Mouse (Mus musculus) cerebellum, postnatal 4 days (tissue): ENCODE results near the gene Fars2.

Experiments
- DNase-seq, 2 experiments: peaks; one replicate each; pipeline ENCODE4 v3.0.0; 2022; ENCODE audit warnings: low spot score in 2 of 2, mixed read lengths in 1 of 2

Gene Fars2

GRCm38 (mm10) chr13:36117143-36118014, at the start of gene Fars2, which contains the start of gene Lyrm4:
Fars2 (plus strand) TSS chr13:36117412.
Lyrm4 (minus strand) TSS chr13:36117526.
- peak; percentile 89 to 92 for DNase-seq

GRCm38 (mm10) chr13:36074484-36074883, 42.7 kb upstream of the Fars2 start:
- no peak for DNase-seq

- DNase-seq, result no peak
Measured at GRCm38 (mm10) chr13:36081591-36081990, 35.6 kb upstream of the Fars2 start.

- no peak for DNase-seq
Measured at GRCm38 (mm10) chr13:36084701-36085100, 32.5 kb upstream of the Fars2 start.

GRCm38 (mm10) chr13:36085971-36086370, 31.2 kb upstream of the Fars2 start:
- no peak for DNase-seq

GRCm38 (mm10) chr13:36086608-36087391, 30.4 kb upstream of the Fars2 start:
- DNase-seq, result no peak

GRCm38 (mm10) chr13:36087427-36087826, 29.8 kb upstream of the Fars2 start:
- DNase-seq, result no peak

GRCm38 (mm10) chr13:36088168-36088567, 29.0 kb upstream of the Fars2 start:
- no peak for DNase-seq

GRCm38 (mm10) chr13:36096684-36097383, 20.4 kb upstream of the Fars2 start:
- DNase-seq, result no peak

GRCm38 (mm10) chr13:36105591-36105990, 11.6 kb upstream of the Fars2 start:
- DNase-seq, result no peak

- DNase-seq, result no peak
Measured at GRCm38 (mm10) chr13:36108528-36108927, 8.7 kb upstream of the Fars2 start.

- no peak for DNase-seq
Measured at GRCm38 (mm10) chr13:36111331-36111730, 5.9 kb upstream of the Fars2 start.

GRCm38 (mm10) chr13:36113181-36113580, 4.0 kb upstream of the Fars2 start:
- no peak for DNase-seq

- peak; percentile 21 to 30 for DNase-seq
Measured at GRCm38 (mm10) chr13:36116520-36117142, 581 bp upstream of the Fars2 start.

- no peak for DNase-seq
Measured at GRCm38 (mm10) chr13:36119684-36120083, 2.5 kb downstream of the Fars2 start.

- DNase-seq, result no peak
Measured at GRCm38 (mm10) chr13:36120606-36121005, 3.4 kb downstream of the Fars2 start.

- DNase-seq, result peak in 1 of 2 experiments; percentile 52
Measured at GRCm38 (mm10) chr13:36129360-36130054, 12.3 kb downstream of the Fars2 start.

GRCm38 (mm10) chr13:36131401-36131800, 14.2 kb downstream of the Fars2 start:
- DNase-seq, result no peak

GRCm38 (mm10) chr13:36131992-36132649, 14.9 kb downstream of the Fars2 start:
- DNase-seq, result no peak

GRCm38 (mm10) chr13:36139703-36140102, 22.5 kb downstream of the Fars2 start:
- DNase-seq, result no peak
